Mouse (Mus musculus) neural tube, embryonic 11.5 days (tissue): ENCODE data around the gene Fxyd3. TPM values are rescaled to one million over a fixed set of nuclear protein-coding genes. Genes with fewer than 3 reads are reported as not detected.

Source experiments
- ATAC-seq: fragments of 200-750 bp; cut with Nextera tagmentation; 2 replicates; pipeline ENCODE4 v1.8.0; 2017; ENCODE audit warnings: moderate number of reproducible peaks, mild to moderate bottlenecking, moderate TSS enrichment, moderate library complexity; ENCODE audit not compliant: insufficient read depth, low FRiP score, low TSS enrichment
- DNase-seq: peaks from one replicate; pipeline ENCODE4 v3.0.0-alpha.2; 2015; ENCODE audit warnings: low spot score
- H3K27ac ChIP-seq: fragments of 300-500 bp; sonication (generic); 2 replicates; pipeline ENCODE4 v1.5.1; 2014; ENCODE audit warnings: low read depth, mild to moderate bottlenecking, low read length
- H3K27me3 ChIP-seq: fragments of 300-500 bp; sonication (generic); 2 replicates; pipeline ENCODE4 v1.6.1; 2014; ENCODE audit warnings: mild to moderate bottlenecking, low read length, mixed read lengths; ENCODE audit not compliant: control insufficient read depth, insufficient read depth
- H3K36me3 ChIP-seq: fragments of 300-500 bp; sonication (generic); 2 replicates; pipeline ENCODE4 v1.6.1; 2014; ENCODE audit warnings: mild to moderate bottlenecking, low read length, moderate library complexity, mixed read lengths; ENCODE audit not compliant: control insufficient read depth, insufficient read depth
- H3K4me1 ChIP-seq: fragments of 300-500 bp; sonication (generic); 2 replicates; pipeline ENCODE4 v1.6.1; 2014; ENCODE audit warnings: low read length, mixed read lengths; ENCODE audit not compliant: control insufficient read depth, insufficient read depth
- H3K4me2 ChIP-seq: fragments of 300-500 bp; sonication (generic); 2 replicates; pipeline ENCODE4 v1.6.1; 2014; ENCODE audit warnings: low read depth, mild to moderate bottlenecking, moderate library complexity
- H3K4me3 ChIP-seq: fragments of 300-500 bp; sonication (generic); 2 replicates; pipeline ENCODE4 v1.5.1; 2014; ENCODE audit warnings: low read depth, low read length
- H3K9ac ChIP-seq: fragments of 300-500 bp; sonication (generic); 2 replicates; pipeline ENCODE4 v1.6.1; 2014; ENCODE audit warnings: mild to moderate bottlenecking, low read length
- H3K9me3 ChIP-seq: fragments of 300-500 bp; sonication (generic); 2 replicates; pipeline ENCODE4 v1.6.1; 2016; ENCODE audit warnings: low read length; ENCODE audit not compliant: control insufficient read depth
- WGBS: fragments of 180-500 bp; shearing (Covaris S2); extraction: QIAGEN DNeasy Blood & Tissue Kit; methylation state at CpG from one replicate; pipeline ENCODE4 v1.1.7; 2014; 5-methylcytosine and 5-hydroxymethylcytosine counted together
- polyA plus RNA-seq: library from polyadenylated mRNA; unstranded; fragments of >200 nt; fragmentation: Nextera tagmentation; extraction: Ambion mirVana; gene quantifications from 2 replicates; pipeline ENCODE4 v1.2.1, GENCODE M21; 2014

The Fxyd3 gene
- polyA plus RNA-seq, 1 experiment from 2014 or later = 7.7 TPM

DNA sequence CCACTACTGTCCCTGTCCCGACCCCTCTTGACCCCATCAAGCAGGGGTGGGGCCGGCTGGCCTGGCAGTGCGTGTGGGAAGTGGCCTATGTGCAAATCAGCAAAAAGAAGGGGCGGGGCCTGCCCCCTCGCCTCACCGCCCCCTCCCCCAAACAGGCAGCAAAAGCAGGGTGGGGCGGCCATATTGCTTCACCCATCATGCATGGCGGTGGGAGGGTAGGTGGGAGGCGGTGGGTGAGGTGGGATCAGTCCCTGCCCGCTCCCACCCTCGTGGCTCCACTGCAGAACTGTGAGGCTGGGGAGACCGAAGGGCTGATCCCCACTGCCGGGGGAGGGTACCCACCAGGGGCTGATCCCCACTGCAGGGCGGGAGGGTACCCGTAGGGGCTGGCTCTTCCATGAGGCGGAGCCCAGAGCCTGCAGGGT lies 40.2 kb upstream of the Fxyd3 start:
- 42% methylated on average over 12 of the region's 16 CpGs for WGBS
- ATAC-seq = 0 out of 2 replicates have a peak, but pooled peaks have one; percentile 27
- no peak overlapping the region for H3K4me2 ChIP-seq
- H3K9ac ChIP-seq = no peak overlapping the region
- no peak overlapping the region for H3K4me3 ChIP-seq
- DNase-seq = peak; percentile 31
- no peaks in the 10 kb centered on the region for H3K27me3 ChIP-seq
- H3K4me1 ChIP-seq = no peaks in the 10 kb centered on the region
- no peaks in the 10 kb centered on the region for H3K9me3 ChIP-seq
- no peaks in the 10 kb centered on the region for H3K36me3 ChIP-seq
- no peak overlapping the region for H3K27ac ChIP-seq

DNA sequence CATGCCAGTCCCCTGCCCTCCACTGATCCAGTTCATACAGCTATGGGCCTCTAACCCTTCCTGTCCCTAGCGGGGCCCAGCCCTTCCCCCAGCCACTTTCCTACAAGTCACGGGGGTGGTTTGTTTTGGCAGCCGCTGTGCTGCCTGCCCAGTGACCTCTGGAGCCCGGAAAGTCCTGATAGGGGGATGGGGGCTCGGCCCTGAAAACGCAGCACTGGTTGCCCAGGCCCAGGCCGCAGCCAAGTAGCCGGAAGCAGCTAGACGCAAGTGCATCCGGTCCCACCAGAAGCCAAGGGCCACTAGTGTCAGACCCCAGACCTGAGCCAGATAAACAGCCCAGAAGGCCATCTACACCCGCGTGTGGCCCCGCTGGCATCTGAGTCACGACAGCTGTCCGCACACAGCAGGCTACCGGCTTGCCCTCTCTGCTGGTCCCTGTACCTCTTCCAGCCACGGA lies 39.1 kb upstream of the Fxyd3 start:
- Histone ChIP-seq H3K9me3 (no peaks in the 10 kb centered on the region), H3K4me1 (no peaks in the 10 kb centered on the region), H3K27me3 (no peaks in the 10 kb centered on the region), H3K27ac (no peak overlapping the region), H3K4me3 (no peak overlapping the region), H3K9ac (no peak overlapping the region), H3K36me3 (no peaks in the 10 kb centered on the region), H3K4me2 (no peak overlapping the region)
- no peak for DNase-seq
- ATAC-seq = no peak
- 24% methylated on average over 17 of the region's 17 CpGs for WGBS

DNA sequence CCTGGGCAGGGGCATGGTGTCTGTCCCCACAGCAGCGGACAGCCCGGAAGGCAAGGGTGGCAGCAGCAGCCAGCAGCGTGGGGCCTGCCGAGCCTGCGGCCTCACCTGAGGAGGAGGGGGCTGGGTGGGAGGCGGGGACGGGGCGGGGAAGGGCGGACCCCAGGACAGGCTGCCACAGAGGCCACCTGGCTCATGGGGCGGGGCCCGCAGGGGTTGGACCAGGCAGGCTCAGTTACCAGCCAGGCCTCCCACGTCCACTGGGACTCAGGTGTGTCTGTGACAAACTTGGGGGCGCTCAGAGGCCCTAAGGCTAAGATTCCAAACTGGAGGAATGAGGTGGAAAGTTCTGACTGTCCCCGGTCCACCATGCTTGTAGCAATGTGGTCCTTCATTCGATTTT lies 38.7 kb upstream of the Fxyd3 start, which contains the start of gene Hpn:
TSS of gene Hpn (minus strand) at position 109 of the 400 bp plus-strand sequence.
- H3K9ac ChIP-seq = no peak within 1 kb of the TSS
- H3K4me1 ChIP-seq = no peaks in the 10 kb centered on the region
- no peak for DNase-seq
- no peak for ATAC-seq
- no peak within 1 kb of the TSS for H3K27ac ChIP-seq
- no peaks in the 10 kb centered on the region for H3K27me3 ChIP-seq
- H3K36me3 ChIP-seq = no peaks in the 10 kb centered on the region
- H3K4me2 ChIP-seq = no peak within 1 kb of the TSS
- 24% methylated on average over 13 of the region's 15 CpGs for WGBS
- no peak within 1 kb of the TSS for H3K4me3 ChIP-seq
- no peaks in the 10 kb centered on the region for H3K9me3 ChIP-seq

DNA sequence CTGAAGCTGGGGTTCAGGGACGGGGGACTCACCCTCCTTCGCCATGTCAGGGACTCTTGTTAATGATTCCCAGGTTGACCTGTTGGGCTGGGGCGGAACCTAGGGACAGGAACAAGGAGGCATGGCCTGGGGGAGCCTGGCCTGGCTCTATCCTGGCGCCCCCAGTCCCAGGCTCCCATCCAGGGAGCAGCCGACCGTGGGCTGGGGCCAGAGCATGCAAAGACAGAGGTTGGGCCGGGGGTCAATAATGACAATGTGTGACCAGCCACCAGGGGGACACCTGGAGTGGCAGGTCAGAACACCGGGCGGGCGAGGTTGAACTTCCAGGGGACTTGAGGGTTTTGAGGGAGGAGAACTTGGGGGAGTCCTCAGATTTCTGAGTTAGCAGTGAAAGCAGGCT lies 38.1 kb upstream of the Fxyd3 start:
- H3K9me3 ChIP-seq = no peaks in the 10 kb centered on the region
- no peak overlapping the region for H3K4me2 ChIP-seq
- H3K4me1 ChIP-seq = no peaks in the 10 kb centered on the region
- no peaks in the 10 kb centered on the region for H3K36me3 ChIP-seq
- H3K9ac ChIP-seq = no peak overlapping the region
- no peak for ATAC-seq
- H3K27ac ChIP-seq = no peak overlapping the region
- H3K4me3 ChIP-seq = no peak overlapping the region
- H3K27me3 ChIP-seq = no peaks in the 10 kb centered on the region
- WGBS = 49% methylated on average over 10 of the region's 10 CpGs
- no peak for DNase-seq

DNA sequence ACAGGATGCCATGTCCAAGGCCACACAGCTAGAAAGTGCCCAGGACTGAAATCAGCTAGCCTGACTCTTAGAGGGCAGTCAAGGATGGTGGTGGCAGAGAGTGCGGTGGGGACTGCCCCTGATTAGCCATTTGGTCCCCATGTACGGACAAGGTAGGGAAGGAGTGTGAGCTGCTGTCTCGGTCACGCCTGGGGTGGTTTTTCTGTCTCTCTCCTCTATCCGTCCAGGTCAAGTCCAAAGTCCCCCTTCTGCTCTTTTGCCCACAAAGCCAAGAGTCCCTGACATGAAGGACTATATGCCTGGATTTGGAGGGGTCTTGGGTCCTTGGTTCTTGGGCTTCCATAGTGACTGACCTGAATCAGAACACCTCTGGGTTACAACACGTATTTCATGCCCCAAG lies 37.3 kb upstream of the Fxyd3 start:
- DNase-seq (no peak), ATAC-seq (no peak)
- Histone ChIP-seq H3K27ac (no peak overlapping the region), H3K36me3 (no peaks in the 10 kb centered on the region), H3K27me3 (no peaks in the 10 kb centered on the region), H3K9me3 (no peaks in the 10 kb centered on the region), H3K9ac (no peak overlapping the region), H3K4me3 (no peak overlapping the region), H3K4me2 (no peak overlapping the region), H3K4me1 (no peaks in the 10 kb centered on the region)
- 77% methylated on average over 6 of the region's 6 CpGs for WGBS

DNA sequence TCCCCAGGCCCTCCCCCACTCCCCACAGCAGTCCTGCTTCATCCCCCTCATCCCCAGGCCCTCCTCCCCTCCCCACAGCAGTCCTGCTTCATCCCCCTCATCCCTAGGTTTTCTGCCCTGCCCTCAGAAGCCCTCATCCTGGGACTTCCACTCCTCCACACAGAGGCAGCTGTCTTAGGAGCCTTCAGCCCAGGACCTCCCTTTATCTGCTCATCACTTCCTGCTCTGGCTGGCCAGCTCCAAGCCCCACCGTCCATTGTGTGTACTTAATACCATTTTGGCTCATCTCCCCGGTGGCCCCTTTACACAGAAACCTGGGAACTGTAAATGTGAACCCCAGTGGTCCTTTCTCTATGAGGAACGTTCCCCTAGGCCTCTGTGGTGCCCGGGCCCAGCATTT lies 35.5 kb upstream of the Fxyd3 start:
- no peaks in the 10 kb centered on the region for H3K4me1 ChIP-seq
- DNase-seq (no peak), ATAC-seq (no peak)
- no peak overlapping the region for H3K27ac ChIP-seq
- no peaks in the 10 kb centered on the region for H3K27me3 ChIP-seq
- no peak overlapping the region for H3K9ac ChIP-seq
- no peaks in the 10 kb centered on the region for H3K36me3 ChIP-seq
- H3K4me3 ChIP-seq = no peak overlapping the region
- H3K4me2 ChIP-seq = no peak overlapping the region
- WGBS = 66% methylated on average over 4 of the region's 4 CpGs
- no peaks in the 10 kb centered on the region for H3K9me3 ChIP-seq

DNA sequence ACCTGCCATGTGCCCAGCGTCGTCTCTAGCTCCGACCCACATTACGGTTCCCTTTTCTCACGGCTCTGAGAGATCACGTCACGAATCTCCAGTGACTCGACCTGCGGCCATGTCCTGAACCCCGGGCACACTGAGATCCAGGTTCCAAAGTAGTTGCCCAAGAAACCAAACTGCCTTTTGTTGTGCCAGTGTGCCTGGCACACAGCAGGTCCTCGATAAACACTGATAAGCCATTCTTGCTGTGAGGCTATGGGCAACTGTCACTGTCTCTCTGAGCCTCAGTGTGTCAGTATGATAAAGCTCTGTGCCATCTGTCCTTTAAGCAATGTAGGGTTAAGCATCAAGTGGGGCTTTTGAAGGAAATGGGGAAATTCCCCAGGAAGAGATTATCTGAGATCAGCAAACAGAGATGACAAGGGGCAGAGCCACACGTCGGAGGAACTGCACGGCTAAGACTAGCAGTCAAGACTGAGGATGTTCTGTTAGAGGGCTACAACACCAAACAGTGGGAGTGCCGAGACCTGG lies 34.4 kb upstream of the Fxyd3 start:
- no peak overlapping the region for H3K4me3 ChIP-seq
- 87% methylated on average over 15 of the region's 15 CpGs for WGBS
- no peaks in the 10 kb centered on the region for H3K36me3 ChIP-seq
- no peaks in the 10 kb centered on the region for H3K4me1 ChIP-seq
- H3K27me3 ChIP-seq = no peaks in the 10 kb centered on the region
- no peak overlapping the region for H3K9ac ChIP-seq
- no peaks in the 10 kb centered on the region for H3K9me3 ChIP-seq
- no peak overlapping the region for H3K4me2 ChIP-seq
- DNase-seq = no peak
- no peak for ATAC-seq
- no peak overlapping the region for H3K27ac ChIP-seq

DNA sequence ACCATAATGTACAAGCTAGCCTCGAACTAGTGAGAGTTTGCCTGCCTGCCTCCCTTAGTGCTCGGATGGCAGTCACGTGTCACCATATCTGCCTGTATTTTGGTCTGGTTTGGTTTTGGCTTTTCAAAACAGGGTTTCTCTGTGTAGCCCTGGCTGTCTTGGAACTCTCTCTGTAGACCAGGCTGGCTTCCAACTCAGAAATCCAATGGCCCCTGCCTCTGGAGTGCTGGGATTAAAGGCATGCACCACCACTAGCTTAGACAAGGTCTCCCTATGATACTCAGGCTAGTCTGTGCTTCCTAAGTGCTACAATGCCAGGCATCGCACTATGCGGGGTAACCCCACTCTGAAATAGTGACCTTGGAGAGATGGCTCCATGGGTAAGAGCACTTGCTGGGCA lies 33.3 kb upstream of the Fxyd3 start:
- 85% methylated on average over 5 of the region's 5 CpGs for WGBS
- Histone ChIP-seq H3K4me1 (no peaks in the 10 kb centered on the region), H3K9me3 (no peaks in the 10 kb centered on the region), H3K27ac (no peak overlapping the region), H3K9ac (no peak overlapping the region), H3K4me2 (no peak overlapping the region), H3K4me3 (no peak overlapping the region), H3K27me3 (no peaks in the 10 kb centered on the region), H3K36me3 (no peaks in the 10 kb centered on the region)
- ATAC-seq (no peak), DNase-seq (no peak)

DNA sequence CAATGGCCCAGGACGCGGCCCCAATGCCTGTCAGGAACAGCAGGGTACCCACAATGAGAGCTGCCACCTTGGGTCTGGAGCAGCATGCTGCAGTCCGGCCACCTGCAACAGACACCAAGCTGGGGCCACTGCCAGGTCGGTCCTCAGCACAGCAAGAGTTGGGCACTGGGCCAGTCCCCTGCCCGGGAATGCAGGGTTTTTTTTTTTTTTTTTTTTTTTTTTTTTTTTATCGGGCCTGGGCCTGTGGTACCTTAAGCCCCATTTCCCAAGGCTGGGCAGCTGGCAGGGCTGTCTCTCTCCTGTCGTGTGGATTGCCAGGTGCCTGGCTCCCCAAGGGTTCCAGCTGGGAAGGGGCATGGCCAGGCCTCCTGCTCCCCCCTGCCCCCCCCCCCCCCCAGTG lies 32.6 kb upstream of the Fxyd3 start:
- Histone ChIP-seq H3K4me2 (no peak overlapping the region), H3K4me3 (no peak overlapping the region), H3K4me1 (no peaks in the 10 kb centered on the region), H3K27ac (no peak overlapping the region), H3K9ac (no peak overlapping the region), H3K9me3 (no peaks in the 10 kb centered on the region), H3K27me3 (no peaks in the 10 kb centered on the region), H3K36me3 (no peaks in the 10 kb centered on the region)
- WGBS = 59% methylated on average over 6 of the region's 7 CpGs
- no peak for DNase-seq
- no peak for ATAC-seq
